Mouse (Mus musculus) bone marrow, adult 2 months (tissue): Measurements from ENCODE around the gene Gpc4.

Source experiments
- CTCF ChIP-seq: fragments of 200-500 bp; IDR thresholded peaks from 2 replicates; pipeline ENCODE4 v1.5.1; 2011; ENCODE audit warnings: low read length, control low read depth; ENCODE audit not compliant: control insufficient read depth, insufficient read depth
- POLR2A ChIP-seq: fragments of 200-500 bp; IDR thresholded peaks from 2 replicates; pipeline ENCODE4 v1.6.1; 2011; ENCODE audit warnings: low read depth, mild to moderate bottlenecking, control low read depth, low read length, borderline replicate concordance; ENCODE audit not compliant: control insufficient read depth

DNA sequence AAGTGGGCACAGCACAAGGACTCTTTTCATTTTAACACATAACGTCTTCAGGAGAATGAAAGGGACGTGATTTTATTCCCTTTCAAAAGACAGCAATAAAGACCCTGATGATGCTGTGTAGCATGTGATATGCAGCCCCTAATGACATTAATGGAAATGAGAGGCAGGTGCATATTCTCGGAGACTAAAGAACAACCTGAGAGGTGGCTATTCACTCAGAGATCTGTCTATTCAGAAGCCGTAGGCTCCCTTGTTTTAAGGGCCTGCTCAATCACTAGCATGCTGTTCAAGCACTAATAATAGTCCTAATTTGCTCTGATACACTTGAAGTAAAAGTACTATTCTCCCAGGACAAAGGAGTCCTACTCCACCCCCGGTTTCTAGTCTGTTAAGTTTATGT lies 27.0 kb downstream of the Gpc4 start:
- TF ChIP-seq CTCF (no peak), POLR2A (no peak)
